ENCODE assay signal across 7 mouse cellular contexts in genomic region chr11:61685119-61685725, GRCm38 (mm10). TPM values are rescaled to one million over a fixed set of nuclear protein-coding genes. Genes with fewer than 3 reads are reported as not detected.
DNase-seq lines count a peak whose midpoint lies in the region; ATAC-seq and TF ChIP-seq lines count a peak whose summit lies in the region.

No protein-coding gene starts in this region.

- DNase-seq in kidney, adult 11 months = no peak
- DNase-seq in c-Kit-positive CD71-positive TER-119-positive erythroid progenitor cells, embryonic 14.5 days (ENCODE audit: low spot score) = peak; percentile 22
- DNase-seq in lung, postnatal 25 days (ENCODE audit: low spot score) = peak; percentile 14
- no peak for DNase-seq in spleen, adult 12 weeks (ENCODE audit: low spot score)
- no peak for DNase-seq in right cerebral cortex, postnatal 4 days

- H3K9me3 ChIP-seq in kidney, embryonic 15.5 days (replicated peaks) = no peaks in the 10 kb centered on the region
- H3K9me3 ChIP-seq in intestine, postnatal 0 days (ENCODE audit: control insufficient read depth) = no peaks in the 10 kb centered on the region

- no peak overlapping the region for H3K9ac ChIP-seq in kidney, embryonic 15.5 days
- H3K9ac ChIP-seq in intestine, postnatal 0 days (ENCODE audit: low read depth, low read length) = peak overlapping the region; percentile 69

- H3K36me3 ChIP-seq in kidney, embryonic 15.5 days = no peaks in the 10 kb centered on the region
- peaks cover 4% of the 10 kb centered on the region; the same call in 1 of the 2 replicates for H3K36me3 ChIP-seq in intestine, postnatal 0 days (ENCODE audit: control insufficient read depth, insufficient read depth)

- peak overlapping the region; percentile 77 for H3K4me2 ChIP-seq in kidney, embryonic 15.5 days
- peak overlapping the region; percentile 81 for H3K4me2 ChIP-seq in intestine, postnatal 0 days (replicated peaks; ENCODE audit: low read depth)

- H3K27me3 ChIP-seq in kidney, embryonic 15.5 days = peaks cover 39% of the 10 kb centered on the region
- H3K27me3 ChIP-seq in intestine, postnatal 0 days (replicated peaks; ENCODE audit: control insufficient read depth, insufficient read depth, low read length) = no peaks in the 10 kb centered on the region

- H3K4me3 ChIP-seq in kidney, embryonic 15.5 days (replicated peaks) = peak overlapping the region; percentile 52
- peak overlapping the region; percentile 52 for H3K4me3 ChIP-seq in intestine, postnatal 0 days (ENCODE audit: low read depth, low read length)

- no peak for TF ChIP-seq CTCF in intestine, postnatal 0 days (IDR thresholded peaks at IDR 0.05; ENCODE audit: low read depth)

- no peak for ATAC-seq in kidney, embryonic 15.5 days (replicated peaks; ENCODE audit: low FRiP score)
- ATAC-seq in intestine, postnatal 0 days = no peak

- WGBS in kidney, embryonic 15.5 days = 62% methylated on average over 8 of the region's 8 CpGs
- WGBS in intestine, postnatal 0 days = 51% methylated on average over 8 of the region's 8 CpGs

- H3K27ac ChIP-seq in kidney, embryonic 15.5 days = no peak overlapping the region
- H3K27ac ChIP-seq in intestine, postnatal 0 days (ENCODE audit: low read depth, low read length) = peak overlapping the region; percentile 95

- H3K4me1 ChIP-seq in kidney, embryonic 15.5 days = peaks cover 23% of the 10 kb centered on the region
- peaks cover 8% of the 10 kb centered on the region; the same call in 1 of the 2 replicates for H3K4me1 ChIP-seq in intestine, postnatal 0 days (replicated peaks; ENCODE audit: control insufficient read depth, insufficient read depth, low read length)

RNA-seq across cellular contexts. Expression of gene Fam83g, which starts 1.3 kb away (rescaled TPM):
- 2.2 and 2.8 TPM in 2 replicates for polyA plus RNA-seq in kidney, embryonic 15.5 days (2015; fragmentation: Nextera tagmentation; extraction: Ambion mirVana)
- polyA plus RNA-seq in intestine, postnatal 0 days (2015; fragmentation: Nextera tagmentation; extraction: Ambion mirVana) = 20.7 and 21.9 TPM in 2 replicates

RNA-seq across cellular contexts. Expression of gene Grap, which starts 32.2 kb away (rescaled TPM):
- 12.9 and 13.0 TPM in 2 replicates for polyA plus RNA-seq in kidney, embryonic 15.5 days (2015; fragmentation: Nextera tagmentation; extraction: Ambion mirVana)
- 3.7 and 3.9 TPM in 2 replicates for polyA plus RNA-seq in intestine, postnatal 0 days (2015; fragmentation: Nextera tagmentation; extraction: Ambion mirVana)

RNA-seq across cellular contexts. Expression of gene Slc5a10, which starts 35.4 kb away (rescaled TPM):
- 0.45 TPM in 2 replicates for polyA plus RNA-seq in kidney, embryonic 15.5 days (2015; fragmentation: Nextera tagmentation; extraction: Ambion mirVana)
- polyA plus RNA-seq in intestine, postnatal 0 days (2015; fragmentation: Nextera tagmentation; extraction: Ambion mirVana) = 0.08 and 0.13 TPM in 2 replicates

Comparison
In these comparisons a context has a peak if more than half of its experiments do, and no peak if none do; other contexts are left out.
1. DNase-seq: peak in c-Kit-positive CD71-positive TER-119-positive erythroid progenitor cells, embryonic 14.5 days (single experiment) and lung, postnatal 25 days (single experiment); none in kidney, adult 11 months (single experiment), spleen, adult 12 weeks (single experiment) and right cerebral cortex, postnatal 4 days (single experiment).